Mouse (Mus musculus) layer of hippocampus, adult 11-12 months (tissue): ENCODE data around the gene Cyp4v3.
"Not testable (repeated sequence)": the region's sequence is repeated elsewhere in the genome, so short reads cannot be mapped to it uniquely, and the experiment has no call there.

Source experiments
- DNase-seq: peaks from one replicate; pipeline ENCODE4 v3.0.0; 2022; ENCODE audit warnings: low spot score

Gene Cyp4v3

GRCm38 (mm10) chr8:45332685-45333409, at the start of gene Cyp4v3:
Gene Cyp4v3 (minus strand): TSS chr8:45333216.
- DNase-seq = peak; percentile 50

GRCm38 (mm10) chr8:45381963-45382347, 48.9 kb upstream of the Cyp4v3 start, which contains the start of gene Fam149a:
Gene Fam149a (minus strand): TSS chr8:45382291.
- DNase-seq = no peak

GRCm38 (mm10) chr8:45381075-45381962, 48.3 kb upstream of the Cyp4v3 start:
- no peak for DNase-seq

GRCm38 (mm10) chr8:45380598-45380997, 47.6 kb upstream of the Cyp4v3 start:
- no peak for DNase-seq

- DNase-seq = no peak
Observed at GRCm38 (mm10) chr8:45374071-45374470, 41.1 kb upstream of the Cyp4v3 start.

GRCm38 (mm10) chr8:45367154-45367553, 34.1 kb upstream of the Cyp4v3 start:
- peak; percentile 17 for DNase-seq

GRCm38 (mm10) chr8:45363220-45363619, 30.2 kb upstream of the Cyp4v3 start:
- DNase-seq = no peak

GRCm38 (mm10) chr8:45362323-45362722, 29.3 kb upstream of the Cyp4v3 start:
- peak; percentile 46 for DNase-seq

- DNase-seq = peak; percentile 21
Observed at GRCm38 (mm10) chr8:45359091-45359605, 26.1 kb upstream of the Cyp4v3 start.

GRCm38 (mm10) chr8:45358132-45358918, 25.3 kb upstream of the Cyp4v3 start:
- peak; percentile 34 for DNase-seq

- no peak for DNase-seq
Observed at GRCm38 (mm10) chr8:45355809-45356208, 22.8 kb upstream of the Cyp4v3 start.

- DNase-seq = peak; percentile 72
Observed at GRCm38 (mm10) chr8:45345031-45345430, 12.0 kb upstream of the Cyp4v3 start.

GRCm38 (mm10) chr8:45344298-45344697, 11.3 kb upstream of the Cyp4v3 start:
- DNase-seq = no peak

- DNase-seq = no peak
Observed at GRCm38 (mm10) chr8:45341630-45342628, 8.9 kb upstream of the Cyp4v3 start.

GRCm38 (mm10) chr8:45333493-45333892, 477 bp upstream of the Cyp4v3 start:
- DNase-seq = peak; percentile 17

- DNase-seq = no peak
Observed at GRCm38 (mm10) chr8:45330856-45331255, 2.2 kb downstream of the Cyp4v3 start.

GRCm38 (mm10) chr8:45329206-45329980, 3.6 kb downstream of the Cyp4v3 start:
- no peak for DNase-seq

GRCm38 (mm10) chr8:45327076-45327475, 5.9 kb downstream of the Cyp4v3 start:
- not testable (repeated sequence) for DNase-seq

GRCm38 (mm10) chr8:45324151-45324550, 8.9 kb downstream of the Cyp4v3 start:
- no peak for DNase-seq

- DNase-seq = no peak
Observed at GRCm38 (mm10) chr8:45321365-45321764, 11.7 kb downstream of the Cyp4v3 start.
